Mouse (Mus musculus): ENCODE data around the gene Agrp. TPM values are rescaled to one million over a fixed set of nuclear protein-coding genes. Genes with fewer than 3 reads are reported as not detected.

The Agrp gene
- polyA plus RNA-seq, 1 experiment from 2014 or later, result 0.81 TPM

GRCm38 (mm10) chr8:105538940-105539339 lies 98.3 kb downstream of the Agrp start:
- ATAC-seq (ENCODE audit: insufficient read depth, low FRiP score), result no peak
- 77% methylated on average over 4 of the region's 4 CpGs for WGBS
- Histone ChIP-seq H3K4me2 (ENCODE audit: low read depth, low read length) (no peak overlapping the region), H3K4me3 (replicated peaks; ENCODE audit: low read length) (no peak overlapping the region), H3K4me1 (ENCODE audit: control insufficient read depth, insufficient read depth, low read length) (peaks cover 8% of the 10 kb centered on the region; the same call in 1 of the 2 replicates), H3K27ac (ENCODE audit: low read length) (no peak overlapping the region), H3K36me3 (ENCODE audit: control insufficient read depth, insufficient read depth, low read length) (peaks cover 4% of the 10 kb centered on the region; the same call in 1 of the 2 replicates), H3K9me3 (replicated peaks; ENCODE audit: control insufficient read depth, low read length) (no peaks in the 10 kb centered on the region), H3K9ac (ENCODE audit: low read length) (no peak overlapping the region), H3K27me3 (ENCODE audit: control insufficient read depth, insufficient read depth, low read length) (no peaks in the 10 kb centered on the region)

GRCm38 (mm10) chr8:105537011-105537677 lies 100.0 kb downstream of the Agrp start:
- Histone ChIP-seq H3K4me1 (ENCODE audit: control insufficient read depth, insufficient read depth, low read length) (peaks cover 16% of the 10 kb centered on the region), H3K27ac (ENCODE audit: low read length) (no peak overlapping the region), H3K9me3 (replicated peaks; ENCODE audit: control insufficient read depth, low read length) (no peaks in the 10 kb centered on the region), H3K36me3 (ENCODE audit: control insufficient read depth, insufficient read depth, low read length) (peaks cover 4% of the 10 kb centered on the region; the same call in 1 of the 2 replicates), H3K4me3 (replicated peaks; ENCODE audit: low read length) (no peak overlapping the region), H3K27me3 (ENCODE audit: control insufficient read depth, insufficient read depth, low read length) (no peaks in the 10 kb centered on the region), H3K9ac (ENCODE audit: low read length) (no peak overlapping the region), H3K4me2 (ENCODE audit: low read depth, low read length) (no peak overlapping the region)
- ATAC-seq (ENCODE audit: insufficient read depth, low FRiP score), result no peak
- WGBS, result 79% methylated on average over 6 of the region's 6 CpGs

- WGBS, result 84% methylated on average over 3 of the region's 3 CpGs
- H3K27me3 ChIP-seq (ENCODE audit: control insufficient read depth, insufficient read depth, low read length), result no peaks in the 10 kb centered on the region
- no peak for ATAC-seq (ENCODE audit: insufficient read depth, low FRiP score)
- H3K36me3 ChIP-seq (ENCODE audit: control insufficient read depth, insufficient read depth, low read length), result peaks cover 4% of the 10 kb centered on the region; the same call in 1 of the 2 replicates
- H3K9ac ChIP-seq (ENCODE audit: low read length), result no peak overlapping the region
- no peaks in the 10 kb centered on the region for H3K9me3 ChIP-seq (replicated peaks; ENCODE audit: control insufficient read depth, low read length)
- H3K4me2 ChIP-seq (ENCODE audit: low read depth, low read length), result no peak overlapping the region
- H3K4me1 ChIP-seq (ENCODE audit: control insufficient read depth, insufficient read depth, low read length), result peaks cover 16% of the 10 kb centered on the region
- H3K4me3 ChIP-seq (replicated peaks; ENCODE audit: low read length), result no peak overlapping the region
- H3K27ac ChIP-seq (ENCODE audit: low read length), result no peak overlapping the region
These were observed 100.6 kb downstream of the Agrp start for GRCm38 (mm10) chr8:105536546-105536945.

GRCm38 (mm10) chr8:105533892-105534329 lies 103.3 kb downstream of the Agrp start:
- WGBS, result 0% methylated on average over 1 of the region's 1 CpGs
- Histone ChIP-seq H3K4me2 (ENCODE audit: low read depth, low read length) (no peak overlapping the region), H3K27me3 (ENCODE audit: control insufficient read depth, insufficient read depth, low read length) (no peaks in the 10 kb centered on the region), H3K9ac (ENCODE audit: low read length) (no peak overlapping the region), H3K27ac (ENCODE audit: low read length) (peak overlapping the region; percentile 80), H3K4me1 (ENCODE audit: control insufficient read depth, insufficient read depth, low read length) (peaks cover 16% of the 10 kb centered on the region), H3K36me3 (ENCODE audit: control insufficient read depth, insufficient read depth, low read length) (no peaks in the 10 kb centered on the region), H3K9me3 (replicated peaks; ENCODE audit: control insufficient read depth, low read length) (no peaks in the 10 kb centered on the region), H3K4me3 (replicated peaks; ENCODE audit: low read length) (no peak overlapping the region)
- ATAC-seq (ENCODE audit: insufficient read depth, low FRiP score), result peak; percentile 83

GRCm38 (mm10) chr8:105533439-105533838 lies 103.8 kb downstream of the Agrp start:
- H3K27me3 ChIP-seq (ENCODE audit: control insufficient read depth, insufficient read depth, low read length), result no peaks in the 10 kb centered on the region
- H3K36me3 ChIP-seq (ENCODE audit: control insufficient read depth, insufficient read depth, low read length), result no peaks in the 10 kb centered on the region
- no peak overlapping the region for H3K4me2 ChIP-seq (ENCODE audit: low read depth, low read length)
- H3K27ac ChIP-seq (ENCODE audit: low read length), result peak overlapping the region; percentile 80
- no peaks in the 10 kb centered on the region for H3K9me3 ChIP-seq (replicated peaks; ENCODE audit: control insufficient read depth, low read length)
- H3K4me3 ChIP-seq (replicated peaks; ENCODE audit: low read length), result no peak overlapping the region
- ATAC-seq (ENCODE audit: insufficient read depth, low FRiP score), result peak; percentile 74
- peaks cover 16% of the 10 kb centered on the region for H3K4me1 ChIP-seq (ENCODE audit: control insufficient read depth, insufficient read depth, low read length)
- WGBS, result 16% methylated on average over 2 of the region's 2 CpGs
- no peak overlapping the region for H3K9ac ChIP-seq (ENCODE audit: low read length)

GRCm38 (mm10) chr8:105531774-105532173 lies 105.4 kb downstream of the Agrp start:
- H3K4me2 ChIP-seq (ENCODE audit: low read depth, low read length), result no peak overlapping the region
- H3K9ac ChIP-seq (ENCODE audit: low read length), result peak overlapping the region; percentile 5; the same call in 1 of the 2 replicates
- no peaks in the 10 kb centered on the region for H3K9me3 ChIP-seq (replicated peaks; ENCODE audit: control insufficient read depth, low read length)
- H3K4me1 ChIP-seq (ENCODE audit: control insufficient read depth, insufficient read depth, low read length), result peaks cover 16% of the 10 kb centered on the region
- no peaks in the 10 kb centered on the region for H3K27me3 ChIP-seq (ENCODE audit: control insufficient read depth, insufficient read depth, low read length)
- no peak for ATAC-seq (ENCODE audit: insufficient read depth, low FRiP score)
- H3K36me3 ChIP-seq (ENCODE audit: control insufficient read depth, insufficient read depth, low read length), result no peaks in the 10 kb centered on the region
- H3K27ac ChIP-seq (ENCODE audit: low read length), result no peak overlapping the region
- WGBS, result 67% methylated on average over 2 of the region's 2 CpGs
- H3K4me3 ChIP-seq (replicated peaks; ENCODE audit: low read length), result no peak overlapping the region

- ATAC-seq (ENCODE audit: insufficient read depth, low FRiP score), result no peak
- no peak overlapping the region for H3K4me3 ChIP-seq (replicated peaks; ENCODE audit: low read length)
- peaks cover 13% of the 10 kb centered on the region for H3K4me1 ChIP-seq (ENCODE audit: control insufficient read depth, insufficient read depth, low read length)
- no peak overlapping the region for H3K9ac ChIP-seq (ENCODE audit: low read length)
- H3K27ac ChIP-seq (ENCODE audit: low read length), result no peak overlapping the region
- 77% methylated on average over 3 of the region's 3 CpGs for WGBS
- no peaks in the 10 kb centered on the region for H3K27me3 ChIP-seq (ENCODE audit: control insufficient read depth, insufficient read depth, low read length)
- H3K4me2 ChIP-seq (ENCODE audit: low read depth, low read length), result no peak overlapping the region
- H3K36me3 ChIP-seq (ENCODE audit: control insufficient read depth, insufficient read depth, low read length), result no peaks in the 10 kb centered on the region
- H3K9me3 ChIP-seq (replicated peaks; ENCODE audit: control insufficient read depth, low read length), result no peaks in the 10 kb centered on the region
These were observed 107.9 kb downstream of the Agrp start for GRCm38 (mm10) chr8:105529271-105529670.

GRCm38 (mm10) chr8:105528206-105528605 lies 109.0 kb downstream of the Agrp start:
- Histone ChIP-seq H3K4me2 (ENCODE audit: low read depth, low read length) (no peak overlapping the region), H3K4me1 (ENCODE audit: control insufficient read depth, insufficient read depth, low read length) (peaks cover 8% of the 10 kb centered on the region), H3K9ac (ENCODE audit: low read length) (no peak overlapping the region), H3K27ac (ENCODE audit: low read length) (no peak overlapping the region), H3K27me3 (ENCODE audit: control insufficient read depth, insufficient read depth, low read length) (no peaks in the 10 kb centered on the region), H3K36me3 (ENCODE audit: control insufficient read depth, insufficient read depth, low read length) (no peaks in the 10 kb centered on the region), H3K9me3 (replicated peaks; ENCODE audit: control insufficient read depth, low read length) (no peaks in the 10 kb centered on the region), H3K4me3 (replicated peaks; ENCODE audit: low read length) (no peak overlapping the region)
- ATAC-seq (ENCODE audit: insufficient read depth, low FRiP score), result no peak
- 91% methylated on average over 1 of the region's 1 CpGs for WGBS

- 70% methylated on average over 2 of the region's 2 CpGs for WGBS
- Histone ChIP-seq H3K36me3 (ENCODE audit: control insufficient read depth, insufficient read depth, low read length) (no peaks in the 10 kb centered on the region), H3K4me3 (replicated peaks; ENCODE audit: low read length) (no peak overlapping the region), H3K9me3 (replicated peaks; ENCODE audit: control insufficient read depth, low read length) (no peaks in the 10 kb centered on the region), H3K4me2 (ENCODE audit: low read depth, low read length) (no peak overlapping the region), H3K27ac (ENCODE audit: low read length) (no peak overlapping the region), H3K4me1 (ENCODE audit: control insufficient read depth, insufficient read depth, low read length) (peaks cover 6% of the 10 kb centered on the region; the same call in 1 of the 2 replicates), H3K27me3 (ENCODE audit: control insufficient read depth, insufficient read depth, low read length) (no peaks in the 10 kb centered on the region), H3K9ac (ENCODE audit: low read length) (no peak overlapping the region)
- ATAC-seq (ENCODE audit: insufficient read depth, low FRiP score), result no peak
These were observed 110.1 kb downstream of the Agrp start for GRCm38 (mm10) chr8:105527110-105527509.

All from stomach, embryonic 16.5 days (tissue).